Mouse (Mus musculus) heart, adult 2 months (tissue): Measurements from ENCODE around the gene Thbs1.

Source experiments
- CTCF ChIP-seq: fragments of 200-600 bp; IDR thresholded peaks from 2 replicates; pipeline ENCODE4 v1.8.1; 2022; ENCODE audit warnings: antibody characterized with exemption, mild to moderate bottlenecking, moderate library complexity
- EP300 ChIP-seq: fragments of 200-500 bp; IDR thresholded peaks from 2 replicates; pipeline ENCODE4 v1.6.1; 2011; ENCODE audit warnings: low read depth, low read length, control low read depth; ENCODE audit not compliant: insufficient read depth
- POLR2A ChIP-seq: fragments of 200-500 bp; IDR thresholded peaks from 2 replicates; pipeline ENCODE4 v1.6.1; 2011; ENCODE audit warnings: mild to moderate bottlenecking, low read depth, low read length, control low read depth; ENCODE audit not compliant: insufficient read depth

DNA sequence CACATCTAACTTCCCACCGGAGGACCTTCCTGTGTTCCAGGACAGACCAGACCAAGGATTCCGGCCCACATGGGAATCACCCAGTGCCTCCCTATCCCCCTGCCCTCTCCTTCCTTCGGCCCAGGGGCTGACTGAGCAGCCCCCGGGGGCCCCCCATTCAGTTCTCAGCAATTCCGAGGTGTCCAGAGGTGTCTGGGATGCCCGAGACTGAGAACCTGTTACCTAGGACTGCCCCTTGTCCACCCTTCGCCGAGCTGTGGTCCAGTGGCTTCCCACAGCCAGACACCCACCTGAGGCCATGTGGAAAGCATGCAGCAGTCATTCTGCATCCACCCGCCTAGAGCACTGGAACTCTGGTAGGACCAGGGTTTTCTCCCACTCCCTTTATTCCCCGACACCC lies 30.0 kb downstream of the Thbs1 start:
- TF ChIP-seq CTCF (no peak), POLR2A (no peak), EP300 (no peak)
